Mouse (Mus musculus): Measurements from ENCODE around the gene Olfr1033.
"Not testable (repeated sequence)": the region's sequence is repeated elsewhere in the genome, so short reads cannot be mapped to it uniquely, and the experiment has no call there.

GRCm38 (mm10) chr2:86021518-86021917 lies 1.1 kb downstream of the Olfr1033 start:
- TF ChIP-seq CTCF (IDR thresholded peaks at IDR 0.05; ENCODE audit: low read depth, low read length); POLR2A (IDR thresholded peaks at IDR 0.05; ENCODE audit: extremely low read depth, insufficient read depth, low read length): not testable (repeated sequence)

All from liver, adult 2 months (tissue).